Mouse (Mus musculus) ES-E14 (cell line): ENCODE results near the gene Fkbpl. TPM values are rescaled to one million over a fixed set of nuclear protein-coding genes. Genes with fewer than 3 reads are reported as not detected.

Experiments
- DNase-seq: peaks from one replicate; pipeline ENCODE4 v3.0.0-alpha.2; 2013; ENCODE audit warnings: low read depth, low spot score
- H3K27ac ChIP-seq: 2 replicates; pipeline ENCODE4 v1.5.1; 2012; ENCODE audit warnings: low read depth, mild to moderate bottlenecking, low read length, moderate library complexity, mixed read lengths; ENCODE audit not compliant: poor library complexity, insufficient read depth, severe bottlenecking
- H3K36me3 ChIP-seq: 2 replicates; pipeline ENCODE4 v1.6.1; 2012; ENCODE audit warnings: mild to moderate bottlenecking, low read length, moderate library complexity, mixed read lengths; ENCODE audit not compliant: control insufficient read depth, poor library complexity, insufficient read depth, severe bottlenecking
- H3K4me1 ChIP-seq, 2 experiments: fragments of 150-350 bp in 1 of 2; sonication (generic) in 1 of 2; 2 replicates each; pipeline ENCODE4 v1.6.1; 2012; ENCODE audit warnings: low read length in 2 of 2, mild to moderate bottlenecking in 1 of 2, mixed read lengths in 1 of 2; ENCODE audit not compliant: control insufficient read depth in 2 of 2, insufficient read depth in 2 of 2, poor library complexity in 1 of 2
- H3K4me3 ChIP-seq, 2 experiments: fragments of 150-350 bp in 1 of 2; sonication (generic) in 1 of 2; 2 replicates each; pipeline ENCODE4 v1.5.1; 2012; ENCODE audit warnings: low read length in 2 of 2, low read depth in 1 of 2, mild to moderate bottlenecking in 1 of 2, mixed read lengths in 1 of 2; ENCODE audit not compliant: insufficient read depth in 1 of 2, poor library complexity in 1 of 2, severe bottlenecking in 1 of 2
- H3K9ac ChIP-seq: 2 replicates; pipeline ENCODE4 v1.6.1; 2012; ENCODE audit warnings: low read depth, mild to moderate bottlenecking, low read length, mixed read lengths; ENCODE audit not compliant: poor library complexity, insufficient read depth, severe bottlenecking
- H3K9me3 ChIP-seq: fragments of 150-350 bp; sonication (generic); 2 replicates; pipeline ENCODE4 v1.6.1; 2012; ENCODE audit warnings: low read depth, mild to moderate bottlenecking, low read length; ENCODE audit not compliant: control insufficient read depth, insufficient read depth
- CHD2 ChIP-seq: IDR thresholded peaks from 2 replicates; pipeline ENCODE4 v1.6.1; 2014; ENCODE audit warnings: mild to moderate bottlenecking, low read depth, low read length, inconsistent platforms
- HCFC1 ChIP-seq: IDR thresholded peaks from 2 replicates; pipeline ENCODE4 v1.6.1; 2012; ENCODE audit warnings: low read length, inconsistent platforms, borderline replicate concordance; ENCODE audit not compliant: insufficient read depth
- MAFK ChIP-seq: IDR thresholded peaks from 2 replicates; pipeline ENCODE4 v1.6.1; 2014; ENCODE audit warnings: mild to moderate bottlenecking, low read depth, low read length, inconsistent platforms; ENCODE audit not compliant: insufficient read depth
- ZC3H11A ChIP-seq: IDR thresholded peaks from 2 replicates; pipeline ENCODE4 v1.6.1; 2012; ENCODE audit warnings: low read depth, mild to moderate bottlenecking, inconsistent platforms, low read length, borderline replicate concordance
- ZNF384 ChIP-seq: IDR thresholded peaks from 2 replicates; pipeline ENCODE4 v1.6.1; 2012; ENCODE audit warnings: low read depth, low read length, inconsistent platforms
- in situ Hi-C, 2 experiments: fragments of 600-800 bp; cut with MboI; formaldehyde crosslinking; loops; one replicate each; pipeline ENCODE4 v1.15.1; 2025; ENCODE audit warnings: low sequenced_read_pairs in 2 of 2, inconsistent platforms in 1 of 2; ENCODE audit not compliant: unreplicated experiment in 2 of 2
- total RNA-seq: library from RNA; depleted of rRNA; stranded (reverse); fragments of 300-350 nt; gene quantifications from 2 replicates; pipeline ENCODE4 v1.2.3, GENCODE M21; 2012

Gene Fkbpl
- total RNA-seq, 1 experiment: 7.5 TPM

GRCm38 (mm10) chr17:34681132-34681571 is 36.6 kb downstream of the Fkbpl start:
- DNase-seq: no peak
- in situ Hi-C loops: no loop called here
- no peak overlapping the region for H3K27ac ChIP-seq

GRCm38 (mm10) chr17:34681881-34682536 is 37.4 kb downstream of the Fkbpl start:
- H3K4me1 ChIP-seq: peaks cover 0 to 10% of the 10 kb centered on the region in 2 experiments; a peak in 1 of 4 replicates
- DNase-seq: no peak
- no peaks in the 10 kb centered on the region for H3K9me3 ChIP-seq
- no peaks in the 10 kb centered on the region for H3K36me3 ChIP-seq
- in situ Hi-C loops: no loop called here
- no peak for TF ChIP-seq CHD2
- TF ChIP-seq ZC3H11A: no peak
- TF ChIP-seq MAFK: no peak
- TF ChIP-seq HCFC1: no peak
- TF ChIP-seq ZNF384: no peak
- no peak overlapping the region for H3K27ac ChIP-seq
- no peak overlapping the region for H3K9ac ChIP-seq
- no peak overlapping the region for H3K4me3 ChIP-seq

More at GRCm38 (mm10) chr17:34681132-34681571, 36.6 kb downstream of the Fkbpl start:
- Histone ChIP-seq H3K4me3 (no peak overlapping the region), H3K36me3 (no peaks in the 10 kb centered on the region), H3K9ac (no peak overlapping the region), H3K9me3 (no peaks in the 10 kb centered on the region), H3K4me1 (peaks cover 0 to 10% of the 10 kb centered on the region in 2 experiments; a peak in 1 of 4 replicates)
- TF ChIP-seq HCFC1: no peak
- TF ChIP-seq ZNF384: no peak
- TF ChIP-seq CHD2: no peak
- no peak for TF ChIP-seq ZC3H11A
- no peak for TF ChIP-seq MAFK

GRCm38 (mm10) chr17:34683179-34683578 is 38.6 kb downstream of the Fkbpl start:
- Histone ChIP-seq H3K9me3 (no peaks in the 10 kb centered on the region), H3K27ac (no peak overlapping the region), H3K36me3 (no peaks in the 10 kb centered on the region), H3K9ac (no peak overlapping the region), H3K4me1 (peaks cover 0 to 10% of the 10 kb centered on the region in 2 experiments; a peak in 1 of 4 replicates), H3K4me3 (no peak overlapping the region)
- TF ChIP-seq ZC3H11A (no peak), CHD2 (no peak), HCFC1 (no peak), ZNF384 (no peak), MAFK (no peak)
- in situ Hi-C loops: no loop called here
- DNase-seq: no peak

GRCm38 (mm10) chr17:34683686-34684220 is 39.2 kb downstream of the Fkbpl start:
- no peaks in the 10 kb centered on the region for H3K36me3 ChIP-seq
- no peak overlapping the region for H3K4me3 ChIP-seq
- TF ChIP-seq HCFC1 (no peak), MAFK (no peak), ZNF384 (no peak), ZC3H11A (no peak)
- no peak overlapping the region for H3K27ac ChIP-seq
- in situ Hi-C loops: no loop called here
- no peaks in the 10 kb centered on the region for H3K9me3 ChIP-seq
- H3K9ac ChIP-seq: no peak overlapping the region
- DNase-seq: no peak
- peaks cover 0 to 10% of the 10 kb centered on the region in 2 experiments; a peak in 1 of 4 replicates for H3K4me1 ChIP-seq
